In genomic region chr5:18330726-18331125, GRCm38 (mm10) we compare ENCODE assay signal across 13 mouse cellular contexts. TPM values are rescaled to one million over a fixed set of nuclear protein-coding genes. Genes with fewer than 3 reads are reported as not detected.
A peak's percentile ranks its signal among the peaks of the same experiment; 100 is the strongest.
DNase-seq lines count a peak whose midpoint lies in the region; ATAC-seq lines count a peak whose summit lies in the region.
"Had no signal": no experiment of that assay in that cellular context is flagged by ENCODE, and none has a peak within 500 bp of the region (broad histone marks: within the 10 kb centered on the region; RNA-seq: fewer than 3 reads in every experiment).

No protein-coding gene starts in this region.

- WGBS in heart, embryonic 12.5 days = 28% methylated on average over 8 of the region's 8 CpGs
- 72% methylated on average over 8 of the region's 8 CpGs for WGBS in forebrain, embryonic 13.5 days

- peak; percentile 66; the same call in 1 of the 2 replicates for ATAC-seq in heart, embryonic 12.5 days (ENCODE audit: insufficient number of reproducible peaks, low FRiP score)
- ATAC-seq in forebrain, embryonic 13.5 days = no peak
- ATAC-seq: forebrain, embryonic 14.5 days had no signal

- no peaks in the 10 kb centered on the region for H3K9me3 ChIP-seq in heart, embryonic 12.5 days (replicated peaks)
- H3K9me3 ChIP-seq in forebrain, embryonic 13.5 days (replicated peaks) = no peaks in the 10 kb centered on the region
- H3K9me3 ChIP-seq: embryonic facial prominence, embryonic 13.5 days had no signal

- no peaks in the 10 kb centered on the region for H3K27me3 ChIP-seq in heart, embryonic 12.5 days (replicated peaks)
- no peaks in the 10 kb centered on the region for H3K27me3 ChIP-seq in forebrain, embryonic 13.5 days
- H3K27me3 ChIP-seq: embryonic facial prominence, embryonic 13.5 days had no signal

- H3K36me3 ChIP-seq in heart, embryonic 12.5 days = no peaks in the 10 kb centered on the region
- H3K36me3 ChIP-seq in forebrain, embryonic 13.5 days (ENCODE audit: poor library complexity, severe bottlenecking) = no peaks in the 10 kb centered on the region
- H3K36me3 ChIP-seq: embryonic facial prominence, embryonic 13.5 days had no signal

- DNase-seq in embryo, embryonic 10 days (ENCODE audit: low spot score) = peak; percentile 32
- DNase-seq in embryo, embryonic 9.5 days (ENCODE audit: extremely low spot score) = no peak
- DNase-seq in kidney, postnatal 4 days = peak; percentile 9
- DNase-seq in kidney, adult 18-20 months = no peak
- peak; percentile 10 for DNase-seq in ES-CJ7 (ENCODE audit: low read depth, low spot score)
- no peak for DNase-seq in spleen, postnatal 4 days (ENCODE audit: low spot score in 2 of 2)
- DNase-seq: cerebellum, adult 11 months; thymus, postnatal 14 days had no signal

- H3K4me2 ChIP-seq in heart, embryonic 12.5 days = no peak overlapping the region; the same call in 1 of the 2 replicates
- H3K4me2 ChIP-seq in forebrain, embryonic 13.5 days = no peak overlapping the region
- H3K4me2 ChIP-seq: embryonic facial prominence, embryonic 13.5 days had no signal

- no peaks in the 10 kb centered on the region for H3K4me1 ChIP-seq in heart, embryonic 12.5 days (replicated peaks)
- no peaks in the 10 kb centered on the region for H3K4me1 ChIP-seq in forebrain, embryonic 13.5 days
- H3K4me1 ChIP-seq: embryonic facial prominence, embryonic 13.5 days had no signal

- peak overlapping the region; percentile 42 for H3K27ac ChIP-seq in heart, embryonic 12.5 days (ENCODE audit: poor library complexity, severe bottlenecking)
- H3K27ac ChIP-seq in forebrain, embryonic 13.5 days = no peak overlapping the region
- H3K27ac ChIP-seq: embryonic facial prominence, embryonic 13.5 days; macrophage had no signal

- H3K9ac ChIP-seq in heart, embryonic 12.5 days = no peak overlapping the region
- no peak overlapping the region for H3K9ac ChIP-seq in forebrain, embryonic 13.5 days
- H3K9ac ChIP-seq: embryonic facial prominence, embryonic 13.5 days had no signal

- H3K4me3 ChIP-seq in heart, embryonic 12.5 days = no peak overlapping the region
- no peak overlapping the region for H3K4me3 ChIP-seq in forebrain, embryonic 13.5 days
- H3K4me3 ChIP-seq: embryonic facial prominence, embryonic 13.5 days had no signal

RNA-seq across cellular contexts. Expression of gene Gnai1, which starts 29.4 kb away (rescaled TPM):
- 32.4 and 33.7 TPM in 2 replicates for polyA plus RNA-seq in heart, embryonic 12.5 days (2016; fragmentation: Nextera tagmentation; extraction: Ambion mirVana)
- polyA plus RNA-seq in forebrain, embryonic 13.5 days (2015; fragmentation: Nextera tagmentation; extraction: Ambion mirVana) = 28.7 and 30.5 TPM in 2 replicates
- polyA plus RNA-seq: macrophage had no signal

Comparison
In these comparisons a context has a peak if more than half of its experiments do, and no peak if none do; other contexts are left out.
1. DNase-seq: peak in embryo, embryonic 10 days (single experiment), kidney, postnatal 4 days (2 of 2) and ES-CJ7 (single experiment); none in embryo, embryonic 9.5 days (single experiment), kidney, adult 18-20 months (single experiment) and spleen, postnatal 4 days (0 of 2).